Mouse (Mus musculus) C2C12 (cell line): Measurements from ENCODE around the gene Gas2l2. TPM values are rescaled to one million over a fixed set of nuclear protein-coding genes. Genes with fewer than 3 reads are reported as not detected.

Experiments
- H3K27me3 ChIP-seq: one replicate; pipeline ENCODE4 v1.6.1; 2011; ENCODE audit not compliant: control insufficient read depth, insufficient read depth, insufficient read length
- H3K36me3 ChIP-seq: one replicate; pipeline ENCODE4 v1.6.1; 2011; ENCODE audit not compliant: control insufficient read depth, insufficient read depth
- H3K4me3 ChIP-seq: one replicate; pipeline ENCODE4 v1.5.1; 2011; ENCODE audit warnings: mild to moderate bottlenecking, control low read depth; ENCODE audit not compliant: poor library complexity, insufficient read depth, severe bottlenecking
- H3K79me2 ChIP-seq: one replicate; pipeline ENCODE4 v1.6.1; 2011; ENCODE audit not compliant: control insufficient read depth, insufficient read depth
- H3K79me3 ChIP-seq: one replicate; pipeline ENCODE4 v1.6.1; 2011; ENCODE audit warnings: low read depth, control low read depth
- H3ac ChIP-seq: one replicate; pipeline ENCODE3; 2011; ENCODE audit warnings: low read depth; ENCODE audit not compliant: control insufficient read depth, insufficient read length
- CEBPB ChIP-seq: IDR thresholded peaks from one replicate; pipeline ENCODE4 v1.6.1; 2011; ENCODE audit warnings: low read depth, mild to moderate bottlenecking, control low read depth, moderate library complexity
- CTCF ChIP-seq: IDR thresholded peaks from one replicate; pipeline ENCODE4 v1.5.1; 2011; ENCODE audit not compliant: control insufficient read depth, insufficient read depth, insufficient read length
- FOSL1 ChIP-seq: IDR thresholded peaks from one replicate; pipeline ENCODE4 v1.8.0; 2011; ENCODE audit warnings: mild to moderate bottlenecking, low read length; ENCODE audit not compliant: poor library complexity, insufficient read depth, severe bottlenecking
- MAX ChIP-seq: IDR thresholded peaks from one replicate; pipeline ENCODE4 v1.6.1; 2011; ENCODE audit warnings: mild to moderate bottlenecking, control low read depth
- MYOD1 ChIP-seq: IDR thresholded peaks from one replicate; pipeline ENCODE4 v1.6.1; 2011; ENCODE audit warnings: low read depth; ENCODE audit not compliant: control insufficient read depth, insufficient read length
- MYOG ChIP-seq: IDR thresholded peaks from one replicate; pipeline ENCODE4 v1.6.1; 2011; ENCODE audit not compliant: control insufficient read depth, insufficient read length; ENCODE audit errors: extremely low read depth
- USF1 ChIP-seq: IDR thresholded peaks from one replicate; pipeline ENCODE4 v1.6.1; 2011; ENCODE audit warnings: low read depth, mild to moderate bottlenecking, control low read depth, moderate library complexity
- polyA plus RNA-seq: library from polyadenylated mRNA; unstranded; fragments of >200 nt; fragmentation: generic; extraction: Trizol; gene quantifications from one replicate; pipeline ENCODE4 v1.2.1, GENCODE M21; 2012; ENCODE audit warnings: missing spikeins

Gene Gas2l2
- polyA plus RNA-seq, 1 experiment = not detected

GRCm38 (mm10) chr11:83397626-83398025 lies 31.6 kb downstream of the Gas2l2 start:
- Histone ChIP-seq H3ac (no peak overlapping the region), H3K27me3 (no peaks in the 10 kb centered on the region), H3K36me3 (peaks cover 83% of the 10 kb centered on the region), H3K79me3 (no peaks in the 10 kb centered on the region), H3K79me2 (no peaks in the 10 kb centered on the region), H3K4me3 (no peak overlapping the region)
- no peak for TF ChIP-seq MYOD1
- TF ChIP-seq CTCF = no peak
- TF ChIP-seq MYOG = no peak
- TF ChIP-seq MAX = no peak
- no peak for TF ChIP-seq CEBPB
- TF ChIP-seq USF1 = no peak
- no peak for TF ChIP-seq FOSL1

DNA sequence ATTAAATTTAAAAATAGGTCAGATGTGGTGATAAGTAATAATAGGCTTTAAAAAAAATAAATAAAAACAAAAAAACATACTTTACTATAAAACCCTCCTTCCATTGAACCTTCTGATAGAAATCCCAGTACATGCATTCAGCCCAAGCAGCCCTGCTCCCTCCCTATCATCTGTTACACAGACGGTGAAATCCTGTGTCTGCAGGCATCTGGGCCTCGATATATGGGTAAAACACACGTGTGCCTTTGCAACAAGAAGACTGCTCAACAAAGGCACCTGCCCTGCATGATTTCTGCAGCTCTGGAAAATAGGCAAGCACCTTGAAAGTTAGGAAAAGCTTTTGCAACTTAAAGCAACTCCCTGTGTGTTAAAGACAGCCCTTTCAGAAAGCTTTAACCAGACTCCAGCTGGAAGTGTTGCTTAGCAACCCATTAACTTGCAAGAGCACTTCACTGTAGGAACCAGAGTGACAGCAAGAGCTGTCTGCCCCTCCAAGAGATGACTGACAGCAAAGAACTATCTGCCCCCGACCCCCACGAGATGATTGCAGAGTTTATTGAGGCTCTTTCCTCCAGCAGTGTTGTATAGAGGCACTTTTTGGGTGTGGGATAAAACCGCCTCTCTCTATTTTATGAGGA lies 34.3 kb downstream of the Gas2l2 start:
- peaks cover 76% of the 10 kb centered on the region for H3K36me3 ChIP-seq
- H3ac ChIP-seq = no peak overlapping the region
- TF ChIP-seq MYOG = no peak
- TF ChIP-seq CTCF = no peak
- no peak for TF ChIP-seq USF1
- no peak for TF ChIP-seq FOSL1
- TF ChIP-seq MAX = no peak
- TF ChIP-seq MYOD1 = no peak
- no peak for TF ChIP-seq CEBPB
- no peaks in the 10 kb centered on the region for H3K27me3 ChIP-seq
- H3K79me3 ChIP-seq = no peaks in the 10 kb centered on the region
- H3K4me3 ChIP-seq = no peak overlapping the region
- H3K79me2 ChIP-seq = no peaks in the 10 kb centered on the region

- Histone ChIP-seq H3K4me3 (no peak overlapping the region), H3K79me3 (no peaks in the 10 kb centered on the region), H3K79me2 (no peaks in the 10 kb centered on the region), H3K36me3 (peaks cover 71% of the 10 kb centered on the region), H3K27me3 (no peaks in the 10 kb centered on the region), H3ac (no peak overlapping the region)
- TF ChIP-seq MYOG (no peak), FOSL1 (no peak), USF1 (no peak)
These were observed 36.2 kb downstream of the Gas2l2 start for GRCm38 (mm10) chr11:83393062-83393461.

GRCm38 (mm10) chr11:83383532-83383887 lies 45.7 kb downstream of the Gas2l2 start:
- no peaks in the 10 kb centered on the region for H3K27me3 ChIP-seq
- no peaks in the 10 kb centered on the region for H3K79me3 ChIP-seq
- TF ChIP-seq USF1 (no peak), MYOG (no peak), CTCF (no peak), MYOD1 (no peak), FOSL1 (no peak), MAX (no peak)
- no peak overlapping the region for H3ac ChIP-seq
- H3K79me2 ChIP-seq = no peaks in the 10 kb centered on the region
- H3K4me3 ChIP-seq = no peak overlapping the region
- peaks cover 10% of the 10 kb centered on the region for H3K36me3 ChIP-seq

DNA sequence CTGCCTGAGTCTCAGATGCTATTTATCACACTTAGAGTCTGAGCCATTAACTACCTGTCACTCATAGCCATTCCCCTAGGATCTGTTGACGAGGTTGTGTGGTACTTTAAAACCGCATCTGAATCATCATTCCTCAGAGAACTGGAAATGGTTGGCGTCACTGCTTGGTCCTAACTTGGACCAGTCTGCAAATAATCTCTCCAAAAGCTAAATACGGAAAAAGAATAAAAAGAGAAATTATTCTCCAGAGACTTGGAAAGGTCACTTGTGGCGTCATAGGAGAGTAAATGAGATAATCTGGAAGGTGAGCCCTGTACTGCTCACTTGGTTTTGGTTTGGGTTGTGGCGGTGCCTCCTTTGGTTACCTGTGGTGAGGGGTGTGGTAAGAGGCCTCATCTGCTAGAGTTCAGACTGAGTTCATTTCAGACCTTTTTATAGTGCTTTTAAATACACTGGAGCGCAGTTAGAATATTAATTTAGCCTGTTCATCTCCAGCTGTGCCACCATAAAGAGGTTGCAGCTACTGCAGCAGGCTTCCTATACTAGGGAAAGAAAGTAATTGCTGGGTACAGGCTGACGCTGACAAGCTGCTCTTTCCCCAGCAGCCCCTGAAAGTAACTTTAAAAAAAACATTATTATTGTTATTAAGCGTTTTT lies 46.3 kb downstream of the Gas2l2 start:
- H3K79me3 ChIP-seq = no peaks in the 10 kb centered on the region
- H3K79me2 ChIP-seq = no peaks in the 10 kb centered on the region
- no peak overlapping the region for H3K4me3 ChIP-seq
- H3K36me3 ChIP-seq = peaks cover 12% of the 10 kb centered on the region
- H3ac ChIP-seq = no peak overlapping the region
- TF ChIP-seq CTCF = no peak
- no peak for TF ChIP-seq FOSL1
- TF ChIP-seq USF1 = no peak
- TF ChIP-seq MYOG = no peak
- TF ChIP-seq MYOD1 = no peak
- TF ChIP-seq MAX = no peak
- H3K27me3 ChIP-seq = no peaks in the 10 kb centered on the region

DNA sequence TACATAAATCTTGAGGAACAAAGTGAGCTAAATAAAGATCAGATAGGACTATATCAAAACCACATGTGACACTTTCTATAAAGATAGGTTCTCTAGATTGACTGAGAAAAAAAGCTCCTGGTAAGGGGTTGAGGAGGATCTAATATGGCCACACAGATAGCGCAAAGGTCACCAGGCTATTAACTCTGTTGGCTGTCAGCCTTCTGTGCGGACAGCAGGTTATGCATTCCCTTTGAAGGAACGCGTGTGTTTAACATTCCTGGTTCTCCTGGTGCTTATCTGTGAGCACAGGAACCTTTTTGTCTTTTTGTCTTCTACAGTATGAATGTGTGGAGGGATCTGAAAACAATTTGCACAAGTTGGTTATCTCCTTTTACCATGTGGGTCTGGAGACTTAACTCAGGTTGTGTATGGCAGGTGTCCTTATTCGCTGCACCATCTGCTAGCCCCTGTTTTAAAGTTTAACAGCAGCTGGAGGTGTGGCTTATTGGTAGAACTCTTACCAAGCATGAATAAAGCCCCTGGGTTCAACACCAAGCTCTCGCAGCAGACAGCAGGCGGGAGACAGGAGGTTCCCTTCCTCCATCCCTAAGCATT lies 49.4 kb downstream of the Gas2l2 start:
- Histone ChIP-seq H3K27me3 (no peaks in the 10 kb centered on the region), H3K4me3 (no peak overlapping the region), H3K79me2 (no peaks in the 10 kb centered on the region), H3K36me3 (peaks cover 27% of the 10 kb centered on the region), H3ac (no peak overlapping the region), H3K79me3 (no peaks in the 10 kb centered on the region)
- TF ChIP-seq CEBPB = no peak
- no peak for TF ChIP-seq USF1
- no peak for TF ChIP-seq FOSL1
- no peak for TF ChIP-seq CTCF
- no peak for TF ChIP-seq MAX
- TF ChIP-seq MYOG = no peak
- TF ChIP-seq MYOD1 = no peak
